Mouse (Mus musculus) c-Kit-positive CD71-negative TER-119-negative erythroid progenitor cells, embryonic 14.5 days (primary cell): ENCODE results near the gene Gpm6b.

ENCODE experiments used
- DNase-seq: peaks from one replicate; pipeline ENCODE4 v3.0.0-alpha.2; 2013; ENCODE audit warnings: low read depth

Gene Gpm6b

DNA sequence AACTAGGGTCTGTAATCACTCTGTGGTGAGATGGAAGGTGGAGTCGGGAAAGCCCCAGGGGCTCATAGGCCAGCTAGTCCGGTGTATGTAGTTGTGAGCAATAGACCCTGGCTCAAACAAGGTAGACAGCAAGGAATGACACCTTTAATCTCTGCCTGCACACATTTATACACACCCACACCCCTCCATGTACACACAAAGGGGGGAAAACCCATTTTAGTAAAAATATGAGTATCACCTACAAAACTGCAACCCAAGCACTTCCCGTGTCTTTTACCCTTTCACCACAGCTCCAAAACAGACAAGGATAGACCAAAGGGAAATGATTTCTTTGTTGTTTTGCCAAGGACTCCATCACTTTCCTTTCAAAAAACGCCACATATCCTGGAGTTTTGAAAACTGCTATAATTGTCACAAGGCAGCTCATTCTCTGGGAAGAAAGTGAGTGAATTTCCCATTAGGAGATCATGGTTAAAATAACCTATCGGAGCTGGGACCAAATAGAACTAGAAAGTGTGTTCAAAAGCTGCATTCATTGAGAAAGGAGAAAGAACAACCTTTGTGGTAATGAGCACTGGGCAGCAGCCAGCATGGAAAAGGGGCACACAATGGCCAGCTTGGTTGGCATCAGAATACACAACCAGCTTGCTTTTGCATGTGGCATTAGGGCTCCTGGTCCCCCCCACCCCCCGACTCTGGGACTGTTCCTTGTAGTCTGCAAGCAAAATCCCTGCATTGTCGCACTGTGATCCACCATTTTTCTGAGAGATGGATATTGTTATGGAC, 68.9 kb downstream of the Gpm6b start:
- DNase-seq = no peak

DNA sequence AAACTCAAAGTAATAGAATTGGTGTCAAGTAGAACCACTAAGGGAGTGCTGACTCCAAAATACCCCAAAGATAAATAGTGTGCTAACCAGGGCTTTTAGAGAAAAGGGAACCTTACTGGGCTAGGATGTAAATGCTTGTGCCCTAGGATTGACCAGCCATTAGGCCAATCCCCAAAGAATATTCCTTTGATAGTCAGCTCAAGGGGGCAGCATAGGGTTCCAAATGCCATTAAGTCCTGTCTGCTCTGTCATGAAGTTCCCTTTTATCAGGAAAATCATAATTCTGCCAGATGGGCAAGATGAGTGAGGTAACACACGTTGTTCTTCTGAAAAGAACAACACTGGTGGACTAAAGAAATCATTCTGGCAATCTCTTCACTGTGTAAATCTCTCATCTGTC, 70.1 kb downstream of the Gpm6b start:
- no peak for DNase-seq

DNA sequence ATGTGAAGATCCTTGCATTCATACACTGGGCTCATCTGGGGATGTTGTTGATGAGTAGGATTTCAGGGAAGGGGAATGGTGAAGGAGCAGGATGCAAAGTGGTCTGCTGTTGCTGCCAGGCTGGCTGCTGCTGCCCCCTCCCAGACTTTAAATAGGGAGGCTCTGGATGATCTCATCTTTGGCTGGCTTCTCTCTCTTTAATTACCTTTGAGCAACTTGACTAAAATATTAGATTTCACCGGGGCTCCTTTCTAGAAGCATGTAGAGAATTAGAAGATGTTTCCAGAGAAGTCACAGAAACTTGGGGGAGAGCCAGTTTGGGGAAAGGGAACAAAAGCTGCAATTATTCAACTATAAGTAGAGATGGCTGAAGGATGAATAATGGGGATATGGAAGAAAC, 76.5 kb downstream of the Gpm6b start:
- no peak for DNase-seq

DNA sequence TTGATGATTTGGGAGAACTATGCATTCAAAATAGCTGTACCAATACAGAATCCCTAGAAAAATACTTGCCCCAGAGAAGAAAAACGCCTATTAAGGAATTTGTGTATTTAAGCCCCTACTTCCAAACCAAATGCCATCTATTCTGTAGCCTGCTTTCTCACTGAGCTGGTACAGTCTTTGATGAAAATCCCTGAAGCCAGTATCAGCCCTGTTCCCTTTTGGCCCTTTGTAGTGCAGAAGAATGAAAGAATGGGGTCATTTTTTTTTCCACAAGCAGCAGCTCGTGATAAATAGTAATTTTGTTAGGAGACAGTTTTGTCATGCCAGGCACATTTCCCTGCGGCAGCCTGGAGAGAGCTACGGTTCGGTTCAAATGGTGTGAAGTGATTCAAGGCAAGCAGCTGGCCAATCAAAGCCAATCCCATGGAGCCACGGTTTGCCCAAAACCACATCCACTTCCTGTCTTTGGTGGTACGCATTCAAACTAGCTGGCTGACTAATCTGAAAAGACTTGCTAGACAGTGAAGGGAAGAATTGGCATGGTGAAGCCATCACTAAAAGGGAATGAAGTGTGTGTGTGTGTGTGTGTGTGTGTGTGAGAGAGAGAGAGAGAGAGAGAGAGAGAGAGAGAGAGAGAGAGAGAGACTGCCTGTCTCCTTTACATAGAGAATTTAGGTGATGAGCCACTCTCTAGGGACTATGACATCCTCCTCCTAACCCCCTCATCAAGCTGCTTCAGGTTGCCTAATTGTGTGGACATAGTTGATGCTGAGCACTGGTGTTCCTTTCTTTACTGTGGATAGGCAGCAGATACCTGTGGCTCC, 78.1 kb downstream of the Gpm6b start:
- DNase-seq = no peak

DNA sequence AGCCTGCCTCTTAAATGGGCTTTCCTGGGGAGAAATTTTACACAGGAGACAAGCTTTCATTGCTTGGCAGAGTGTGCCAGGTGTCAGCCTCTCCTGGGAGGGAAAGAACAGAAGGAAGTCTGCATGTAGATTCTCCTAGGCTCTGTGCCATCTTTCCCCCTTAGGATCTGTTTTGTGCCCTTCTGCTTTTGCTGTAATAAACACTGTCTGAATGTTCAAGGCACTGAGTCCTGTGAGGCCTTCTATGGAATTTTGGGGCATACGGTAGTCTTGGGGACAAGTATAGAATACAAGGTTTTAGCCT, 78.6 kb downstream of the Gpm6b start:
- no peak for DNase-seq

DNA sequence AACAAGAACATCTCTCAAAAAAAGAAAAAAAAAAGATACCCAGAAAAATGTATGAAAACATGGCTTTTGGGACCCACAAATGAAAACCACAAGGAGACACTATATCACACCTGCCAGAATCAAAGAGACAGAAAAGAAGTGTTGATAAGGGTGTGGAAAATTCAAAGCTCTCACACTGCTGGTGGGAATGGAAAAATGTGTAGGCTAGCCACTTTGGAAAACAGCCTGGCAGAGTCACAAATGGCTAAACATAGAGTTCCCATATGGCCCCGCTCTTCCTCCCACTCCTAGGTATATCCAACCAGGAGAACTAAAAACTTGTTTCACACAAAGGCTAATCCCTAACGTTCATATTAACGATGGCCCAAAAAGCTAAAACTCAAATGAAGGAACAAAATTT, 84.5 kb downstream of the Gpm6b start:
- no peak for DNase-seq

DNA sequence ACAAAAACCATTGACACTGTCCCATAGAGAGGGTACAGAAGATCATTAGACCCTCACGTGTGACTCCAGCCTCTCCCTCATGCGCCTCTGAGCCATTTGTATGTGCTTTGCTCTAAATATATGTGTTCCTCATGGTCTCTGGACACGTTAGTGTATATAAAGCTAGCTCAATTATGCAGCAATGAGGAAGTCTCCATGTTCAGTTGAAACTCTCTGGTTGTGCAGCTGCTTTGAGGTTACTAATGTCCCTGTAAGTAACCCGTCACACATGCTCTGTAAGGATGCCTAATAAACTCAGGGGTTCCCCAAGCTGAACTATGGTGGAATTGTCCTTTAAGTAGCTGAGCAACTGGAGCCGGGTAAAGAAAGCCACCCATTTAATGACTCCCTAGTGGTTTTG, 88.9 kb downstream of the Gpm6b start:
- no peak for DNase-seq

DNA sequence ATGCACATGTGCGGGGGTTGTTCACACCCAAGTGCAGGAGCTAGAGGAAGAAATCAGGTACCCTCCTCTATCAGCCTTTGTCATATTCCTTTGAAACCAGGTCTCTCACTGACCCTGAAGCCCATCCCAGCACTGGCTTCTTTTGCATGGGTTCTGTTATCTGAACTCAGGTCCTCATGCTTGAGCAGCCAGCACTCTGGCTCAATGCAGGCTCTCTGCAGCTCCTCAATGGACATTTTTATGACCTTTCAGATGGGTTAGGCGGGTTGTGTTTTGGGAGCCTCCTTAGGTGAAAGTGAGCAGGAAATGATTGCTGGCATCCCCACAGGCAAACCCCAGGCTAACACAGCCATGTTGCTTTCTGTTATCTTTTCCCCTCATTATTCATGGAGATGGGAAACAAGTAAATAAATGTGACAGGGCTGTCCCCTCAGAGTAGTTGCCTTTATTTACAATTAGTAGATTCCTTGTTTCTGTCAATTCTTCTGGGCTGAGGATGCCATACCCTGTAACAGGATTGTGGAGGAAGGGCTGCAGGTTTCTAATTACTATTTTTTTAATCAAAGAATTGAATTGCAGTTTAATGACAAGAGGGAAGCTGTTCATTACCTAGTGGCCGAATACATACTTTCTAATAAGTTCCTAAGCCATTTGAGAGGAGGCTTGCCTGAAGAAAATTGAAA, 89.6 kb downstream of the Gpm6b start:
- DNase-seq = no peak

DNA sequence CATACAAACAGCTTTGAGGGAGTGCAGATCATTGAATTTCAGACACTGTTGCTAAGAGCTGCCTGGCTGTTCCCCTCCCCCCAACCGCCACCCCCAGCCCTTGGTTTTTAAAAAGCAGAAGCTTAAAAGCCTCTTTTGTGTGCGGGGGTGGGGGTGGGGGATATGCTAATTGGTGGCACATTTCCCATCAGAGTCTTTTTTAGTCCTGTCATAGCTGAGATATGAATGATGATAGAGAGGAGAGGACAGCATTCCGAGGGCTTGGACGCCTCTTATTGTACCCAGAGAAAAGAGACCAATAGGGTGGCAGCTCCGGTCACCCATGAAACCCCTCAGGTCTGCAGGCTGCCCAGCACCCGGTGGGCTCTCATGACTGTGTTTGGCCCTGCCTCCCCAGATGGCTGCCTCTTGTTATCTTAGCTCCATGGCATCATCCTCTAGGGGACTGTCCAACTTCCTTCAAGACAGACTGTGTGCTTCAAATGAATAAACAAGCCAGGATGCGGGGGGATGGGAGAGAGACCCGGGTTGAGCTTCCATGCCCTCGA, 90.3 kb downstream of the Gpm6b start:
- DNase-seq = no peak

DNA sequence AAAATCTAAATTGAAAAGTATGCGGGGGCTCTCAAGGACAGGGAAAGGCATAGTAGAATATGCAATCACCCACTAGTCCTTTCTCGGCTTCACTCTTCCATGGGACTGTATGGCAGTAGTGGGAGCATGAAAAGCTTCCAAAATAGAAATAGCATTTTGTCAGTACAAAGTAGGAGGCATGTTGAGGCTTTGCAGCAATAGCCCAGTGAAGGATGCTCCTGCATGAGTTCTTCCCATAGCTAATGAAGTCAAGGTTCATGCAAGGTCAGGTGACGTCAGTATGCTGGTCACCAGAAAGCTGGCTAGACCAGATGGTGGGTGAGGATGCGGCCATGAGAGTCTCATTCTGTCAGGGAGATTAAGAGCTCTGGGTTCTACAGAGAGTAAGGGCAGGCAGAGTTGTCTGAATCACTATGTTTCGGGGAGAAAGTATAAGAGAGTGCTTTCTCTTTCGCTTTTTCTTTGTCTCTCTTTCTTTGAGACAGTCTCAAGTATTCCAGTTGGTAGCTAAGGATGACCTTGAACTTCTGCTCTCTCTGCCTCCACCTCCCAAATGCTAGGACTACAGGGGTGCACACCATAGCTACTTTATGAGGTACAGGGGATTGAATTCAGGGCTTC, 95.9 kb downstream of the Gpm6b start:
- no peak for DNase-seq

DNA sequence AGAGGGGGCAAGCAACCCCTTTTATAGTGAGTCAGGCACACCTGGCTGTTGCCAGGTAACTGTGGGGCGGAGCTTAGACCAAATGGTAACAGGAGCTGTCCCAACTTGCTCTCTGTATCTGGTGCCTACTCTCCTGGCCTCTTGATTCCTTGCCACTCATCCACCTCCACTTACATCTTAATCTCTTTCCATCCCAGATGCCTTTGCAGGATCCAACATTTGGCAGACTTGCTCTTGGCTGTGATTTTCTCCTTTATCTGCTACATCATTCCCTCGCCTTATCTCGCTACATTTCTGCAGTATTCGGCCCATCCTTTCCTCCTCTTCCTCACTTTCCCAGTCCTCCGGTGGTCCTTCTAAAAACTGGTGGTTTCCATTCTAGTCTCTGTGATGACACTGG, 99.6 kb downstream of the Gpm6b start:
- no peak for DNase-seq

DNA sequence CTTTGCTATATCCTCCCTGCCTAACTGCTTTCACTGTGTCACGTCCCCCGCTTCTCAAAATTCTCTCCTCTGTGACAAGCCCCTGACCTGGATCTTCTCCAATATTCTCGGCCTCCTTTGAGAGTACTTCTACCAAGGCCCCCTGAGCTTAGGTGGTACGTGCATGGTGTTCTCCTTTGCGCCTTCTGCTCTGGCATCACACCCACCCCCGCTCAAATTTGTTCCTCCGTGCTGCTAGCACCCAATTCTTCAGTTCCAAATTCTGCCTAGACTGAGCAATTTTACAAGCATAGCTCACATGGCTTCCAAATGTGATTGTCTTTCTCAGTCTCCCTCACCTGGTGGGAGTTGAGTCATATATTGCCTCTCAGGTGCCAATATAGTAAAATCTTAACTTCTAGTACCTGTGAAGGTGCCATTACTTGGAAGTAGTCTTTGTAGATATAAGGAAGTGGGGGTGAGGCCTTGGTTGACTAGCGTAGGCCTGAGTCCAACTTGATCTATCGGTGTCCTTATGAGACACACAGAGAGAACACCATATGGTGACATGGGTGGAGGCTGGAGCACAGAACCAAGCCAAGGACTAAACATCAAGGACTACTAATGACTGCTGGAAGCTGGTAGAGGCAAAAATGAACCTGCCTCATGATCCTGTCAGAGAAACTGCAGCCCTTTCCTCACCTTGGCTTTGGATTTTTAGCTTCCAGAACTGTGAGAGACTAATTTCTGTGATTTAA, 100.2 kb downstream of the Gpm6b start:
- DNase-seq = no peak

DNA sequence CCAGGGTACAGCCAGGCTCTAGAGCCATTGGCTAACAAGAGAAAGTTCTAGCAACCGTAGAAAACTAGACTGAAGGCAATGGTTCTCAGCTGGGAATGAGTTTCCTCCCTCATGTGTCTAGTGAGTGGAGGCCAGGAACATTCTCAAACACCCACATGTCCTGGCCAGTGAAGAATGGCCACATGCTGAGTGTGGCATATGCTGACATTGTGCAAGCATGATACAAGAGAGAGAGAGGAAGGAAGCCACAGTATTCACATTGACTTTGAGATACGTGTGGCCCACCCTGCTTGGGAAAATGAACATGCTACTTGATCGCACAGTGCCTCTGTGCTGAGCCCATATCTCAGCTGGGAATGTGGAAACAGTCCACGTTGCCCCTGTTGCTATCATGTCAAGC, 101.2 kb downstream of the Gpm6b start:
- no peak for DNase-seq

DNA sequence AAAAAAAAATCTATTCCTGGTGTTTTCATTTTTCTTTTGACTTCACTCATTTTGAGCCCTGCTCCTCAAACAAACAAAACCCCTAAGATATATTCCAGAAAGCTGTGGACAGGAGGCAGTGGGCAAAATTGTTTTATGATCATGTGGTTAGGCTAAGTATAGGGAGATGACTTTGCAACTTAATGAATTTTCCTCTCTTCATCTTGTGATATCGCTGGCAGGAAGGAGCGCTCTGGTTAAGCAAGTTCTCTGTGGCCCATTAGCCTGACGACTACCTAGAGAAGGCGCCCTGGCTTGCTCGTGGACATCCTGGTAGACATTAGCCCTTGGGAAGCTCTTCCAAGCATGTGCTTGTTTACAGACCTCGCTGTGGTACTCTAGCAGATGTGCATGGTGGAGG, 103.1 kb downstream of the Gpm6b start:
- no peak for DNase-seq

DNA sequence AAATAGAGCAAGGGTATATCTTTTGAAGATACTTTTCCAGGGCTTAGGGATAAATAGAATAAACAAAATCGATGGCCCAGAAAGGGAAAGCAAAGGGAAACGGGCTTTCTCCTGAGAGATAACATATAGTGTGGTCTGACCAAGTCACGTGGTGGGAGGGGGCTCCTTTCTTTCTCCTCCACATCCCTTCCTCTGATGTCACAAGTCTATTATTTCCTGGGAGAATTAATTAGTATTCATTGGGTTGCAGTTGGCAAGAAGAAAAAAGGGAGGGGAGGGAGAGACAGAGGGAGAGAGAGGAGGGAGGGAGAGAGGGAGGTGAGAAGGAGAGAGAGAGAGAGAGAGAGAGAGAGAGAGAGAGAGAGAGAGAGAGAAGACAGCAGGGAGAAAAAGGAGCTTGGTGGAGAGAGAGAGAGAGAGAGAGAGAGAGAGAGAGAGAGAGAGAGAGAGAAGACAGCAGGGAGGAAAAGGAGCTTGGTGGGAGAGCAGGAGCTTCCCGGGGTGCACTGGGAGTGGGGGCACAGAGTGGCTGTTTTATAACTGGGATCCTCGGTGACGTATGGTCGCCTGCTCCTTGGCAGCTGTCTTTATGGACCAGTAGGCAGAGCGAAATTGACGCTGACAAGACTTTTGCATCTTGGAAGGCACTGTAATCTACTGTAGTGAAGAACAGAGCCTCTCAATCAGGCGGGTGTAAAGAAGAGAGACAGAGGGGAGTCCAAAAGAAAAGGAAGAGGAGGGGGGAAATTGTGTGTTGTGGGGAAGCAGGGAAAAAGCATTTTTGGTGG, 105.7 kb downstream of the Gpm6b start:
- DNase-seq = no peak

DNA sequence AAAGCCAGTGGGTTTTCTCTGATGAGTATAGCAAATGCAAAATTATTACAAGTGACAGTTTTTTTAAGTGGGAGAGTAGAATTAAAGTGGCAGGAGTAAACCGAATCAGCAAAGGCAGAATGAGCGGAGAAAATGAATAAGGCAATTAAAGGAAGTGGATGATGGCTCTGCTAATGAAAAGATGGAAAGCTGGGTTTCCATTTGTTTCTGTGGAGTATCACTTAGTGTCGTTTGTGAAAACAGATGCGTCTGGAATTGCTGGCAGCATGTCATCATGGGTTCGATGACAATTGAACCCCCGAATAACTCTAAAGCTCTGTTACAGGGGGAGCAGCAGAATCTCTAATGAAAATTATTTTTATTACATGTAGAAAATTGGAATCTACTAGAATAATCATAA, 109.4 kb downstream of the Gpm6b start:
- DNase-seq = no peak

DNA sequence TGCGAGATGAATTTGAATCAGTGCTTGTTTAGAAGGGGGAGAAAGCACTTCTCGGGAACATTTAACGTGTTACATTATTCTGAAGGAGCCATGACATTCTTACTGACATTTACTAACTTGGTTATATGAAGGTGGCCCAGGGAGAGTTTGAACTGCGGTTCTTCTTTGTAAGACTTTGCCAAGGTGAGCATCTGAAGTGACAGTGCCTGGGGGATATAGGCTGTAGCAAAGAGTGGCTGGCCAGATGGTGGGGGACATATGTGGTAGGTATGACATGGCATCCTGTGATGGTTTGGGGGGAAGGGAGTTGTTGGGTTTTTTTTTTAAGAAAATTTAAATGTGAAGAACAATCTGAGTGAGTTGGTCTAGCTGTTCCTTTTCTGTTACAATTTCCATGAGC, 109.9 kb downstream of the Gpm6b start:
- no peak for DNase-seq

DNA sequence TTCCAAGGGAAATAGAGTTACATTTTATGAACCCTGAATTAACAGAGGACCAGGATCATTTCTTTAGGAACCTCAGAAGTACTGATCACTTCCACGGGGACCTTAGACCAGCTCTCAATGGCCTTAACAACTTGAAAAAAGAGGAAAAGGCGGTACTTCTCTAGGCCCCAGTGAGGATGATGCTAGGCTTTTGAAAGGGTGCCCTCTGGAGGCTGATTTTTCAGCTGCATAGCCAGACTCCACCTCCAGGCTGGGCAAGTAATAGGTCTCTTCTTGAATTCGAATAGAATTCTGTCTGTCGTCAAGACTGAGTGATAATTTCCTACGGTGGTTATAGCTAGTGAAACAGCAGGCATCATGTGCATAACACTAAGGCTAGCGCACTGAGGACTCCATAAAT, 113.1 kb downstream of the Gpm6b start:
- DNase-seq = peak; percentile 40

DNA sequence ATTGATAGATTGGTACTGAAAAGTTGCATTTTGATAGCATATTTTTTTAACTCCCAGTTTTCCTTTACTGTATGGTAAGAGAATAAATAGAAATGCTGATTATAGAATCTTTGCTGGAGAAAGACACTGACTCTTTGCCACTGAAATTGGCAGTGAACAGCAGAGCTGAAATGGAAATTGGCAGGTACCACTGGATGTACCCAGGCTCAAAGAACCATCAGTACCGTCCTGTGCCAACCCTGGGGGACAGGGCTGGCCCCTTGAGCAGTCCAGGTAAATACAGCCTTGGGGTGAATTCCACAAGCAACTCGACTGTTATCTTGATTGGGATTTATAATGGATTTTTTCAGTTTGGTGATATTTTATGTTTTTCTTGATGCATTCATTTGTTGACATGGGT, 114.7 kb downstream of the Gpm6b start:
- no peak for DNase-seq

DNA sequence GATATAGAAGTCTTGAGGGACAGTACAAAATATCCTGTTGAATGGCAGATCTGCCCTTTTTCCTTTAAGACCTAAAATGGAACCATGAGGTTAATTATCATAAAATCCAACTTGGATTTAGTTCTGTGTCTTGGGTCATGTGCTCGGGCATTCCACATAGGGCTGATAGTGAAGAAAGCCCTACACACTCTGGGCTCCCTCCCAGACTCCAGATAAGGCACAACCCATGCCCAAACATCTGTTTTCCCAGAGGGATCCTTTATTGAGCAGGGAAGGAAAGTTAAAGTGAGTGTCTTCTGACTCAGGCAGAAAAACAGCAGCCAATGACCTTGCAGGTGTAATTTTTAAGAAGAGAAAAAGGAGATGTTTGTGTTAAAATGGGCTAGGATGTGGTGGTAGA, 116.2 kb downstream of the Gpm6b start:
- no peak for DNase-seq

DNA sequence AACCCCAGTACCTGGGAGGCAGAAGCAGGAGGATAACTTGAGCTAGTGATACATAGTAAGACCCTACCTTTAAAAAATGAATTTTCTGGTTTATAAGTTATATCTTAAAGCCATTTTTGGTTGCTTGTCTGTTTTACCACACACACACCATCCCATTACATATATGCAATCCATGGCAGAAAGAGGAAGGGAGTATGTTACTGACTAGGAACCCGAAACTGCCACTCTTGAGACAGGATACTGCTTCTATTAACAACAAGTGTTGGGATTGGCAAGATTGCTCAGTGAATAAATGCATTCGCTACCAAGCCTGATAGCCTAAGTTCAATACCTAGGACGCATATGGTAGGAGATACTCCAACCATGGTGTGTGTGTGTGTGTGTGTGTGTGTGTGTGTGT, 117.6 kb downstream of the Gpm6b start:
- no peak for DNase-seq
